Mouse (Mus musculus) MEL (cell line): ENCODE results near the gene Guk1.

ENCODE experiments used
- BHLHE40 ChIP-seq: IDR thresholded peaks from 2 replicates; pipeline ENCODE4 v1.6.1; 2012; ENCODE audit warnings: low read depth, mild to moderate bottlenecking, inconsistent platforms, low read length, improper control_type of control experiment, borderline replicate concordance
- CTCF ChIP-seq, 3 experiments: IDR thresholded peaks in 2 of 3; conservative IDR thresholded peaks in 1 of 3; 2 replicates each; pipeline ENCODE4 v1.5.1; 2011 to 2012; ENCODE audit warnings: low read length in 3 of 3, low read depth in 2 of 3, mild to moderate bottlenecking in 2 of 3, improper control_type of control experiment in 1 of 3, inconsistent platforms in 1 of 3, mixed read lengths in 1 of 3, moderate library complexity in 1 of 3; ENCODE audit not compliant: control insufficient read depth in 1 of 3, insufficient read depth in 1 of 3, poor library complexity in 1 of 3, severe bottlenecking in 1 of 3
- EP300 ChIP-seq, 2 experiments: IDR thresholded peaks; 2 replicates each; pipeline ENCODE4 v1.6.1; 2011; ENCODE audit warnings: improper control_type of control experiment in 2 of 2, low read length in 2 of 2, low read depth in 1 of 2, mild to moderate bottlenecking in 1 of 2
- GATA1 ChIP-seq: IDR thresholded peaks from 2 replicates; pipeline ENCODE4 v1.6.1; 2011; ENCODE audit warnings: low read depth, low read length, improper control_type of control experiment
- KAT2A ChIP-seq: conservative IDR thresholded peaks from 2 replicates; pipeline ENCODE4 v1.6.1; 2012; ENCODE audit warnings: low read depth, low read length, improper control_type of control experiment, inconsistent platforms
- MAX ChIP-seq: IDR thresholded peaks from 2 replicates; pipeline ENCODE4 v1.6.1; 2011; ENCODE audit warnings: low read length, improper control_type of control experiment
- MXI1 ChIP-seq: IDR thresholded peaks from 2 replicates; pipeline ENCODE4 v1.6.1; 2011; ENCODE audit warnings: mild to moderate bottlenecking, low read depth, low read length, improper control_type of control experiment
- MYC ChIP-seq: IDR thresholded peaks from 2 replicates; pipeline ENCODE4 v1.6.1; 2011; ENCODE audit warnings: low read depth, mild to moderate bottlenecking, low read length, improper control_type of control experiment, moderate library complexity
- POLR2A ChIP-seq, 2 experiments: IDR thresholded peaks; 2 replicates each; pipeline ENCODE4 v1.6.1; 2011 to 2012; ENCODE audit warnings: low read length in 2 of 2, mild to moderate bottlenecking in 2 of 2, control low read depth in 1 of 2, improper control_type of control experiment in 1 of 2, low read depth in 1 of 2, moderate library complexity in 1 of 2; ENCODE audit not compliant: control insufficient read depth in 1 of 2, insufficient read depth in 1 of 2, poor library complexity in 1 of 2
- SMC3 ChIP-seq: IDR thresholded peaks from 2 replicates; pipeline ENCODE4 v1.6.1; 2011; ENCODE audit warnings: low read depth, low read length, improper control_type of control experiment
- UBTF ChIP-seq: IDR thresholded peaks from 2 replicates; pipeline ENCODE4 v1.6.1; 2012; ENCODE audit warnings: low read depth, mild to moderate bottlenecking, inconsistent platforms, low read length, improper control_type of control experiment, moderate library complexity, borderline replicate concordance; ENCODE audit not compliant: insufficient read depth
- ZKSCAN1 ChIP-seq: IDR thresholded peaks from 2 replicates; pipeline ENCODE4 v1.6.1; 2012; ENCODE audit warnings: low read depth, mild to moderate bottlenecking, inconsistent platforms, low read length, improper control_type of control experiment, moderate library complexity

GRCm38 (mm10) chr11:59163255-59164236 is 28.5 kb downstream of the Guk1 start, which contains the start of gene Iba57:
- TF ChIP-seq SMC3 (peak; percentile 18; the same call in 1 of the 2 replicates), BHLHE40 (peak; percentile 93), CTCF (IDR thresholded peaks at IDR 0.05 in 2 of 3, conservative IDR thresholded peaks at IDR 0.05 in 1 of 3; ENCODE audit: control insufficient read depth in 1 of 3, insufficient read depth in 1 of 3, low read depth in 2 of 3, low read length in 3 of 3, poor library complexity in 1 of 3, severe bottlenecking in 1 of 3) (peak in 2 of 3 experiments; percentile 19 to 41; a peak in 2 of 6 replicates), GATA1 (peak; percentile 30; the same call in 1 of the 2 replicates), POLR2A (IDR thresholded peaks at IDR 0.05; ENCODE audit: control insufficient read depth in 1 of 2, insufficient read depth in 1 of 2, low read depth in 1 of 2, low read length in 2 of 2, poor library complexity in 1 of 2) (peak; percentile 92 to 93), ZKSCAN1 (no peak), MAX (peak; percentile 89), KAT2A (peak; percentile 88), MYC (peak; percentile 91), EP300 (IDR thresholded peaks at IDR 0.05; ENCODE audit: low read depth in 1 of 2, low read length in 2 of 2) (peak; percentile 26 to 75), UBTF (no peak), MXI1 (peak; percentile 85)
